8 mouse cellular contexts compared by ENCODE assay signal in the genomic region with DNA sequence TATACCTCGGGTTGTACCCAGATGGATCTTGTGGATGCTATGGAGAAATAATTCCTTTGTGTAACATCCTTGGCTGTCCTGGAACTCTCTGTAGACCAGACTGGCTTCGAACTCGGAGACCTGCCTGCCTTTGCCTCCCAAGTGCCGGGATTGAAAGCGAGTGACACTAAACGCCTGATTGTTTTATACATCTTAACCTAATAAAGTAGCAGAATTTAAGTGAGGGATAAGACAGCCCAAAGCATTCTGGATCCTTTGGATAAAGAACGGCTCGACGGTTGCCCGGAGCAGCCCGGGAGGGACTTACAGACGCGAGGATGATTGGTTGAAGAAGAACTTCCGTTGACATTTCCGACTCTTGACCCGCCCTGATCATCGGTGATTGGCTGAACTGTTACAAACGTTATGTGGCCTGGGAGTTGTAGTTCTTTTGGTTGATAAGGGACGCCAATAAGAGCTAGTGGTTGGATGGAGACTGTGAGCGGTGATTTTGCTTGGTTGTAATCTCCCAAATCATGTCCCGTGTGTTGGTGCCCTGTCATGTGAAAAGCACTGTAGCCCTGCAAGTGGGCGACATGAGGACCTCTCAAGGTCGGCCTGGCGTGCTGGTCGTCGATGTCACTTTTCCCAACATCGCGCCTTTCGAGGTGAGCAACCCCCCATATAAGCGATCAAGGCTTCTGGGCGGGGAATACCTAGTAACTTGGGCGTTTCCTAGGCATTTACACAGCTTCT. TPM values are rescaled to one million over a fixed set of nuclear protein-coding genes. Genes with fewer than 3 reads are reported as not detected.
DNase-seq lines count a peak whose midpoint lies in the region; ATAC-seq and TF ChIP-seq lines count a peak whose summit lies in the region.

A gene (plus strand): TSS at position 414 of the 735 bp plus-strand sequence.

- no peaks in the 10 kb centered on the region for H3K9me3 ChIP-seq in forebrain, embryonic 10.5 days
- no peaks in the 10 kb centered on the region for H3K9me3 ChIP-seq in heart, embryonic 15.5 days (replicated peaks)
- H3K9me3 ChIP-seq in liver, embryonic 14.5 days (ENCODE audit: control insufficient read depth, low read length), result no peaks in the 10 kb centered on the region
- no peaks in the 10 kb centered on the region for H3K9me3 ChIP-seq in neural tube, embryonic 11.5 days (ENCODE audit: control insufficient read depth, low read length)
- no peaks in the 10 kb centered on the region for H3K9me3 ChIP-seq in stomach, postnatal 0 days (ENCODE audit: control insufficient read depth, low read length)

- no peaks in the 10 kb centered on the region for H3K27me3 ChIP-seq in forebrain, embryonic 10.5 days (ENCODE audit: poor library complexity, severe bottlenecking)
- H3K27me3 ChIP-seq in heart, embryonic 15.5 days, result no peaks in the 10 kb centered on the region
- H3K27me3 ChIP-seq in liver, embryonic 14.5 days (ENCODE audit: control insufficient read depth, insufficient read depth, low read length), result no peaks in the 10 kb centered on the region
- no peaks in the 10 kb centered on the region for H3K27me3 ChIP-seq in neural tube, embryonic 11.5 days (ENCODE audit: control insufficient read depth, insufficient read depth, low read length)
- H3K27me3 ChIP-seq in stomach, postnatal 0 days (ENCODE audit: control insufficient read depth, insufficient read depth, low read length), result no peaks in the 10 kb centered on the region

- peaks cover 12% of the 10 kb centered on the region for H3K4me1 ChIP-seq in forebrain, embryonic 10.5 days
- peaks cover 8% of the 10 kb centered on the region for H3K4me1 ChIP-seq in heart, embryonic 15.5 days (replicated peaks)
- H3K4me1 ChIP-seq in liver, embryonic 14.5 days (replicated peaks; ENCODE audit: control insufficient read depth in 2 of 2, insufficient read depth in 2 of 2, low read length in 1 of 2), result peaks cover 12% of the 10 kb centered on the region in 2 experiments; a peak in 3 of 4 replicates
- peaks cover 5% of the 10 kb centered on the region; the same call in 1 of the 2 replicates for H3K4me1 ChIP-seq in neural tube, embryonic 11.5 days (ENCODE audit: control insufficient read depth, insufficient read depth, low read length)
- H3K4me1 ChIP-seq in stomach, postnatal 0 days (replicated peaks; ENCODE audit: control insufficient read depth, insufficient read depth), result no peaks in the 10 kb centered on the region; the same call in 1 of the 2 replicates

- peaks cover 13% of the 10 kb centered on the region for H3K36me3 ChIP-seq in forebrain, embryonic 10.5 days (replicated peaks)
- 0 out of 2 replicates have a peak, but pooled peaks cover 6% of the 10 kb centered on the region for H3K36me3 ChIP-seq in heart, embryonic 15.5 days
- H3K36me3 ChIP-seq in liver, embryonic 14.5 days (replicated peaks; ENCODE audit: control insufficient read depth, insufficient read depth, low read depth), result no peaks in the 10 kb centered on the region
- no peaks in the 10 kb centered on the region for H3K36me3 ChIP-seq in neural tube, embryonic 11.5 days (ENCODE audit: control insufficient read depth, insufficient read depth, low read length)
- no peaks in the 10 kb centered on the region for H3K36me3 ChIP-seq in stomach, postnatal 0 days (ENCODE audit: control insufficient read depth, insufficient read depth, low read length)

- TF ChIP-seq EP300 in liver, embryonic 14.5 days (IDR thresholded peaks at IDR 0.05; ENCODE audit: low read depth), result no peak; the same call in 1 of the 2 replicates
- no peak for TF ChIP-seq EP300 in stomach, postnatal 0 days (optimal IDR thresholded peaks at IDR 0.05)

- peak within 1 kb of the TSS; percentile 91 for H3K27ac ChIP-seq in forebrain, embryonic 10.5 days
- H3K27ac ChIP-seq in heart, embryonic 15.5 days, result peak within 1 kb of the TSS; percentile 72
- H3K27ac ChIP-seq in liver, embryonic 14.5 days, result peak within 1 kb of the TSS; percentile 68
- peak within 1 kb of the TSS; percentile 74 for H3K27ac ChIP-seq in neural tube, embryonic 11.5 days (ENCODE audit: low read depth, low read length)
- peak within 1 kb of the TSS; percentile 78 for H3K27ac ChIP-seq in stomach, postnatal 0 days (replicated peaks)

- peak within 1 kb of the TSS; percentile 63 for H3K9ac ChIP-seq in heart, embryonic 15.5 days
- peak within 1 kb of the TSS; percentile 69 for H3K9ac ChIP-seq in liver, embryonic 14.5 days (replicated peaks)
- H3K9ac ChIP-seq in neural tube, embryonic 11.5 days (ENCODE audit: low read length), result peak within 1 kb of the TSS; percentile 59
- H3K9ac ChIP-seq in stomach, postnatal 0 days (ENCODE audit: low read length), result peak within 1 kb of the TSS; percentile 54

- under 1% methylated on average over 32 of the region's 32 CpGs for WGBS in forebrain, embryonic 10.5 days
- WGBS in heart, embryonic 15.5 days, result under 1% methylated on average over 32 of the region's 32 CpGs
- WGBS in liver, embryonic 14.5 days (ENCODE audit: insufficient replicate concordance), result 1% methylated on average over 32 of the region's 32 CpGs
- under 1% methylated on average over 32 of the region's 32 CpGs for WGBS in neural tube, embryonic 11.5 days
- WGBS in stomach, postnatal 0 days, result under 1% methylated on average over 32 of the region's 32 CpGs

- peak; percentile 82 to 88 for DNase-seq in CD8-positive naive resting alpha-beta T cell, adult 2 months (ENCODE audit: low read depth in 2 of 2, low spot score in 2 of 2)
- DNase-seq in c-Kit-positive CD71-negative TER-119-negative erythroid progenitor cells, embryonic 14.5 days (ENCODE audit: low read depth), result peak; percentile 86
- DNase-seq in forebrain, embryonic 10.5 days (ENCODE audit: extremely low spot score, low spot score), result peak; percentile 87
- DNase-seq in kidney, postnatal 25 days, result peak; percentile 94 to 96
- peak; percentile 96 to 97 (median 97) for DNase-seq in liver, embryonic 14.5 days (ENCODE audit: low read depth in 3 of 3, low spot score in 3 of 3)
- peak; percentile 90 for DNase-seq in neural tube, embryonic 11.5 days (ENCODE audit: low spot score)
- DNase-seq in stomach, postnatal 0 days (ENCODE audit: low spot score), result peak; percentile 92

- H3K4me2 ChIP-seq in heart, embryonic 15.5 days, result peak within 1 kb of the TSS; percentile 64
- H3K4me2 ChIP-seq in liver, embryonic 14.5 days (ENCODE audit: low read depth), result peak within 1 kb of the TSS; percentile 88
- H3K4me2 ChIP-seq in neural tube, embryonic 11.5 days (ENCODE audit: low read depth), result peak within 1 kb of the TSS; percentile 74
- H3K4me2 ChIP-seq in stomach, postnatal 0 days (replicated peaks; ENCODE audit: low read depth), result peak within 1 kb of the TSS; percentile 58

- H3K4me3 ChIP-seq in forebrain, embryonic 10.5 days, result peak within 1 kb of the TSS; percentile 64
- H3K4me3 ChIP-seq in heart, embryonic 15.5 days, result peak within 1 kb of the TSS; percentile 57
- H3K4me3 ChIP-seq in liver, embryonic 14.5 days (ENCODE audit: insufficient read depth in 1 of 2, low read depth in 2 of 2, low read length in 2 of 2), result peak within 1 kb of the TSS; percentile 65 to 92
- H3K4me3 ChIP-seq in neural tube, embryonic 11.5 days (ENCODE audit: low read depth, low read length), result peak within 1 kb of the TSS; percentile 51
- peak within 1 kb of the TSS; percentile 53 for H3K4me3 ChIP-seq in stomach, postnatal 0 days (ENCODE audit: low read depth, low read length)

- no peak for TF ChIP-seq CTCF in liver, embryonic 14.5 days (IDR thresholded peaks at IDR 0.05; ENCODE audit: low read depth)
- no peak for TF ChIP-seq CTCF in stomach, postnatal 0 days (IDR thresholded peaks at IDR 0.05; ENCODE audit: low read depth)

- ATAC-seq in heart, embryonic 15.5 days (replicated peaks; ENCODE audit: insufficient number of reproducible peaks, insufficient read depth, low FRiP score, low read depth), result peak; percentile 98
- peak; percentile 97 for ATAC-seq in liver, embryonic 14.5 days (ENCODE audit: insufficient read depth)
- ATAC-seq in neural tube, embryonic 11.5 days (ENCODE audit: insufficient read depth, low FRiP score, low TSS enrichment), result peak; percentile 96
- peak; percentile 97 for ATAC-seq in stomach, postnatal 0 days (ENCODE audit: low FRiP score, low TSS enrichment)

RNA-seq across cellular contexts. Expression of the gene that starts here (rescaled TPM):
- polyA plus RNA-seq in forebrain, embryonic 10.5 days (2016; fragmentation: Nextera tagmentation; extraction: Ambion mirVana), result 31.6 and 34.3 TPM in 2 replicates
- 23.9 and 29.0 TPM in 2 replicates for polyA plus RNA-seq in heart, embryonic 15.5 days (2015; fragmentation: Nextera tagmentation; extraction: Ambion mirVana)
- polyA plus RNA-seq in liver, embryonic 14.5 days (2012; rRNA removed), result 2.8 and 2.9 TPM in 2 replicates
- polyA plus RNA-seq in liver, embryonic 14.5 days (2014; fragmentation: Nextera tagmentation; extraction: Ambion mirVana), result 4.3 and 6.2 TPM in 2 replicates
- polyA plus RNA-seq in neural tube, embryonic 11.5 days (2014; fragmentation: Nextera tagmentation; extraction: Ambion mirVana), result 63.8 and 65.1 TPM in 2 replicates
- 17.3 and 20.3 TPM in 2 replicates for polyA plus RNA-seq in stomach, postnatal 0 days (2015; fragmentation: Nextera tagmentation; extraction: Ambion mirVana)

Comparison
In these comparisons a context has a peak if more than half of its experiments do, and no peak if none do; other contexts are left out.
1. Peak in every context shown above with its lines: DNase-seq, ATAC-seq, H3K4me3 ChIP-seq and H3K27ac ChIP-seq.